Mouse (Mus musculus): ENCODE measurements around the gene Apold1. TPM values are rescaled to one million over a fixed set of nuclear protein-coding genes. Genes with fewer than 3 reads are reported as not detected.

Apold1 gene
- total RNA-seq, 2 experiments from 2014 or later, result 4.0 to 4.8 TPM

DNA sequence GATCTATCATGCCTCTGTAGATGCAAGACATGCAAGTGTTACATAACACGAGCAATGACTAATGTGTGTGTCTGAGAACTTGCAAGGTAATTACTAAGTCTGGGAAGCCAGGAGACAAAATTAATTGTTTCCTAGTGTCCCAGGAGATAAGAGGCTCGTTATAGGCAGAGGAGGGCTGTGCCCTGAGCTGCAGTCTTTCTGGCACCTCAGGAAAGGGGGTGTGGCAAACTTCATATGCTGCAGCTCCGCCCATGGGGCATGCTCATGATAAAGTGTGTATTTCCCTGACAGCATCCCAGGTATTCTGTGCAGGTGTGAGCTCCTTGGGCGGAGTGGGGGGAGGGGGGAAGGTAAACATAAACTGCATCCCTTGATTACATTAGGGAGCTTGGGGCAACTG is 9.4 kb upstream of the Apold1 start:
- DNase-seq (ENCODE audit: low spot score in 2 of 2), result no peak

- no peak for DNase-seq (ENCODE audit: low spot score in 2 of 2)
These were observed 4.9 kb upstream of the Apold1 start for GRCm38 (mm10) chr6:134976628-134977027.

DNA sequence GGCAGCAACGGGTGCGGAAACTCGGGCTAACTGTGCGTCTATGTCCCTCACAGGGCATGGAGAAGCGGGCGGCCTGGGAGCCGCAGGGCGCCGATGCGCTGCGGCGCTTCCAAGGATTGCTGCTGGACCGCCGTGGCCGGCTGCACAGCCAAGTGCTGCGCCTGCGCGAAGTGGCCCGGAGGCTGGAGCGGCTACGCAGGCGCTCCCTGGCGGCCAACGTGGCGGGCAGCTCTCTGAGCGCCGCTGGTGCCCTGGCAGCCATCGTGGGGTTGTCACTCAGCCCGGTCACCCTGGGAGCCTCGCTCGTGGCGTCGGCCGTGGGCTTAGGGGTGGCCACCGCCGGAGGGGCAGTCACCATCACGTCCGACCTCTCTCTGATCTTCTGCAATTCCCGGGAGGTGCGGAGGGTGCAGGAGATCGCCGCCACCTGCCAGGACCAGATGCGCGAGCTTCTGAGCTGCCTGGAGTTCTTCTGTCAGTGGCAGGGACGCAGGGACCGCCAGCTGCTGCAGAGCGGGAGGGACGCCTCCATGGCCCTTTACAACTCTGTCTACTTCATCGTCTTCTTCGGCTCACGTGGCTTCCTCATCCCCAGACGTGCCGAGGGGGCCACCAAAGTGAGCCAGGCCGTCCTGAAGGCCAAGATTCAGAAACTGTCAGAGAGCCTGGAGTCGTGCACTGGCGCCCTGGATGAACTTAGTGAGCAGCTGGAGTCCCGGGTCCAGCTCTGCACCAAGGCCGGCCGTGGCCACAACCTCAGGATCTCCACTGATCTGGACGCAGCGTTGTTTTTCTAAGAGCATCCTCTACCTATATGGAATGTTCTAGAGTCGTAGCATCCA is 2.2 kb downstream of the Apold1 start:
- peak; percentile 87 to 92 for DNase-seq (ENCODE audit: low spot score in 2 of 2)

- DNase-seq (ENCODE audit: low spot score in 2 of 2), result peak; percentile 34
These were observed 3.2 kb downstream of the Apold1 start for GRCm38 (mm10) chr6:134984748-134985147.

DNA sequence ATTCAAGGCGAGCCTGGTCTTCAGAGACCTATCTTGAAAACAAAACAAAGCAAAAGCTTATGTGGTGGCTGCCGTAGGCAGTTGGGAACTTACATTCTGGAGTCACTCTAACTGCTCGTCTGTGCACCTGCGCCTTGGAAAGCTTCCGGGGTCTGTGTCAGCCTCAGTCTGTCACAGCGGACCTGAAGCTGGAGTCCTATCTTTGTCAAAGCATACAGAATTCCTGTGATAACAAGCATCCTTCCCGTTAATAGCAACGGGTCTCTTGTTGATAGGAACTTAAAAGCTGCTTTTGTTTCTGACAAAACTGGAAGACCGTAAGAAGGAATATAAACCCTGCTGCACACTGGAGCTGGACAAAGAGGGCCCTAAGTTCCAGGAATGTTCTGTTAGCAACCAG is 6.9 kb downstream of the Apold1 start:
- no peak for DNase-seq (ENCODE audit: low spot score in 2 of 2)

DNA sequence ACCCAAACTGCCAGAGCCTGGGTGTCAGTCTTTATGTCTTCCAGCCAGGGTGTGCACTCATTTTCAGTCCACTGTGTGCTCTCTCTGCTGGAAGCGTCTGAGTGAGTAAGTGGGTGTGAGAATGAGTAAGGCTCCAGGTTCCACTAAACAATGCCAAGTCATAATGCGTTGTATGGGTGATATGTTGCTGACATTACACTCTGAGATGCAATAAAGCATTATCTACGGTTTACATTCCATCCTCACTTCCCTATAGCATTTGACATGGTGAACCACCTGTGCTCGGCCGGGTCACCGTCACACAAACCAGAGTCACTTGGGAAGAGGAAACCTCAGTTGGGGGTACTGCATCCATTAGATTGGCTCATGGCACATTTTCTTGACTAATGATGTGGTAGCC is 9.2 kb downstream of the Apold1 start:
- DNase-seq (ENCODE audit: low spot score in 2 of 2), result no peak

DNA sequence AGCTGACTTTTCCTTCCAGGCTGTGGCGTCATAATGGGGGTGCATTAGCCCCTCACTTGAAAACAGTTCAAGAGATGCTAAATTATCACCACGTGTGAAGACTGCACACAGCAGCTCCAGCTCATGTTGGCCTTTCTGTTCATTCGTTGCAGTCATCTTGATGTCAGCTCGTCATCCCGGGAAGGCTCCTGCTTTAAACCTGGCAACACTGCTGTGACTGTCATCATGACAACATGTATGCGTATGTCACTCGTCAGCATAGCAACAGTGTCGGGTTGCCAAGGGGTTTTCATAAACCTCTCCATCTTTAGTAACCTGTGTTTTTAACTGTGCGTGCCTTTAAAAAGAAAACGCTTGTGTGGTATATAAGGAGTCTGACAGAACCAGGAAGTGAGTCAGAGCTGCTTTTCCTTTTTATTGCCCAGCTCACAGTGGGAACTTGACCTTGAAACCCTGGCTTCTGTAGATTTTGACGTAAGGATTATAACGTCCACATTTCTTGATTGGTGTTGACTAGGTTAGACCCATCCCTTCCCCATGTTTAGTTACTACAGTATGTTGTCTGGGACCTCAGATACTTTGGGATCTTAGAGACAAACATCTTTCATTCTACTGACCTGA is 12.6 kb downstream of the Apold1 start:
- peak; percentile 34 to 38 for DNase-seq (ENCODE audit: low spot score in 2 of 2)

DNA sequence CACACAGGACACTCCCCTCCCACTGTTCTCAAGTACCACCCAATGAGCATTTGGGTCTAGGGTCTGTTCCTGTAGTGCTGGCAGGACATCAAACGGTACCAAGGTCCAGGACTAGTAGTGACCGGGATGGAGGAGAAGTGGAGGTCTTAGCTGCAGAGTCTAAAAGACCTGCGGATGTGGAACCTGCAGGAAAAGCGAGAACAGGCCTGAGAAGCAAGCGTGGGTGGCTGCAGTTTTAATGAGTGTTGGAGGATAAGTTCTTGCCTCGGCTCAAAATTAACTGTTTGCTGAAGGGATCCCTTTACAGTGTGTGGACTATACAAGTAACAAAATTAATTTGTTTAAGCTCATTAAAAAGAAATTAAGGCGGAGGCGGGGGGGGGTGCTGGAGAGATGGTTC is 13.5 kb downstream of the Apold1 start:
- no peak for DNase-seq (ENCODE audit: low spot score in 2 of 2)

GRCm38 (mm10) chr6:134996918-134997317 is 15.4 kb downstream of the Apold1 start:
- DNase-seq (ENCODE audit: low spot score in 2 of 2), result no peak

- no peak for DNase-seq (ENCODE audit: low spot score in 2 of 2)
These were observed 16.6 kb downstream of the Apold1 start for GRCm38 (mm10) chr6:134998076-134998475.

- DNase-seq (ENCODE audit: low spot score in 2 of 2), result no peak
These were observed 17.3 kb downstream of the Apold1 start for GRCm38 (mm10) chr6:134998781-134999180.

- DNase-seq (ENCODE audit: low spot score in 2 of 2), result no peak
These were observed 18.8 kb downstream of the Apold1 start for GRCm38 (mm10) chr6:135000272-135000671.

DNA sequence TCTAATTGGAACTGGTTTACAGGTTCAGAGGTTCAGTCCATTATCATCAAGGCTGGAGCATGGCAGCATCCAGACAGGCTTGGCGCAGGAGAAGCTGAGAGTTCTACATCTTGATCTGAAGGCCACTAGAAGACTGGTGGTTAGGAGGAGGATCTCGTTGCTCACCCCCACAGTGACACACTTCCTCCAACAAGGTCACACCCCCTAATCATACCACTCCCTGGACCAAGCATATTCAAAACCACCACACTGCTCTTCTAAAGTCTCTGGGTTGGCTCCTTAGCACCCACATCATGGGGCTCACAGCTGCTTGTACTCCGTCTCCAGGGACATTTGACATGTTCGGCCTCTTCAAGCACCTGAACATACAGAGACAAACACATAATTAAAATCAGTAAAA is 20.5 kb downstream of the Apold1 start:
- no peak for DNase-seq (ENCODE audit: low spot score in 2 of 2)

DNA sequence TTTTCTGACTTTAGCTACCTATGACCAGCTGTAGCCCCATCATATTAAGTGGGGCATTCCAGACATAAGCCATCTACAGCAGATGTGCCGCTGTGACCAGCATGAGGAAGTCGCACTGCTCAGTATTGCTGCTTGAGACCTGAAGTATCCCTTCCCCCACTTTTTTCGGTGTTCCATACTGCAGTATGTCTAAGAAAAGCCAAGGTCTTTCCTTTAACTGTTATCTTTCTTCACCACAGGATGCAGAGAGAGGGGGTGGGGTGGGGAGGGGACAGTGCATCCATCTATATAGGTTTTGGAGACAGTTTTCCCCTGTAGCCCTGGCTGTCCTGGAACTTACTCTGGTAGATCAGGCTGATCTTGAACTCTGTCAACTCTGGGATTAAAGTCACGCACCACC is 24.9 kb downstream of the Apold1 start:
- DNase-seq (ENCODE audit: low spot score in 2 of 2), result no peak

- peak; percentile 96 to 97 for DNase-seq (ENCODE audit: low spot score in 2 of 2)
These were observed 29.7 kb downstream of the Apold1 start, which contains the start of gene Ddx47 for GRCm38 (mm10) chr6:135011048-135011733. Ddx47 (plus strand) TSS chr6:135011612.

DNA sequence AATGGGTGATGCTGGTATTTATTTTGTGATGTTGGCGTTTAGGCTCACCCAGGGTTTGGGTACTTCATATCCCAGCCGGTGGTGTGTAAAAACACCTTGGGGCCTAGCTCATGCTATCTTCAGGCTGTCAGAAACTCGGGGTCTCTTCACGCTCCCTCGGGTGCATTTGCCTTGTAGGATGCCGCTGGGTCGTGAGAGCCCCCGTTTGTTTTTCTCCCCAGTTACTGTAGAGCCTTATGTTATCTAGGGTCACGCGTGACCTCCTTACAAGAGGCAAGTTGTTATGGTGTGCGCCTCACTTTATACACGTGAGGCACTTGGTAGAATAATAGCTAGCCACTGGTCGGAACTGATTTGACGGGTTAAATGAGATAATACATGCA is 30.2 kb downstream of the Apold1 start:
- no peak for DNase-seq (ENCODE audit: low spot score in 2 of 2)

DNA sequence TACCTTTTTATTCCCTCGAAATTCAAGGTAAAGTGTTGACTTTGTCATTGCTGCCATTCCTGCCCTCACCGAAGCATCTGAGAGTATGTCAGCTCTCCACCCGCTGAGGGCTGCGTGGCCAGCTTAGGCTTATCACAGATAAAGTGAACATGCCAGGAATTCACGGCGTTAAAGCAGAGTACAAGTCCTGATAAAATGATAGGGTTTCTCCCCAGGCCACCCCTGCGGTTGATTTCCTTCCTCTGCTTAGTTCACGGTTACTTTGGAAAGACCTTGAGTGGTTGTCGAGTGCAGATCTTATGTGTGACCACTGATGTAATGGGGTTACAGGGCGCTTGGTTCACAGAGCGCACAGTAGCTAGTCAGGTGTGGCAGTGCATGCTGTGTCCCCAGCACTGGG is 35.7 kb downstream of the Apold1 start:
- no peak for DNase-seq (ENCODE audit: low spot score in 2 of 2)

DNA sequence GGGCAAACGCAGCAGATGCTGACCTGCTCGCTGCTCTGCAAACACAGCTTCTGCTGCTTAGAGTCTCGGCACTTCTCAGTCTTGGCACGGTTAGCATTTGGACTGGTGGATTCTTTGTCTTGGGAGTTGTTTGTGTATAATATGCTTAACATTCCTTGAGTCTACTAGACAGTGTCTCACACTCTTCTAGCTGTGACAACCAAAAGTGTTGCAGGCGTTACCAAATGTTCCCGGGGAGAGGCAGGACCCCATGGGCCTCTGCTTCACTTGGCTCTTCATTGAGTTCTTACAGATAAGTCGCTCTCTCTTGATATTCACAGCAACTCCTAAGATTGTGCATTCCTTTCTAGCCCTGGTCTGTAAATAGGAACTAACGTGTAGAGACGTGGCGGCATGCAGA is 38.0 kb downstream of the Apold1 start:
- no peak for DNase-seq (ENCODE audit: low spot score in 2 of 2)

DNA sequence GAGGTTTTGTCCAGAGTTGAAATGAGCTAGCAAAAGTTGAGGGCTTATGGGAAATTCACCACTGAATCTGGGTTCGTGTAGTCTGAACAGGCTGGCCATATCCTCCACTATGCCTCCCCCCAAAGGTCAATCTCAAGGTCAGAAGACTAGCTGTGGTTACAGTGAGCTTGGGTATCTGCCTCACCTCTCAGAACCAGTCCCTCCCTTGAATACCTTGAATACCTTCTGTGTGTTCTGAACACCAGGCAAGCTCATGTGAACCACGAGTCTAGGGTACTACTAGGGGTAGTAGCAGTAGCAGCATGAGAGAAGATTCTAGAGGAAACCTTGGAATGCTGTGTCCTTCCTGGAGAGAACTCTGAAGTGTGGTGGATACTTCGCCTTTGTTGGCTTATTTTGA is 40.1 kb downstream of the Apold1 start:
- DNase-seq (ENCODE audit: low spot score in 2 of 2), result no peak

DNA sequence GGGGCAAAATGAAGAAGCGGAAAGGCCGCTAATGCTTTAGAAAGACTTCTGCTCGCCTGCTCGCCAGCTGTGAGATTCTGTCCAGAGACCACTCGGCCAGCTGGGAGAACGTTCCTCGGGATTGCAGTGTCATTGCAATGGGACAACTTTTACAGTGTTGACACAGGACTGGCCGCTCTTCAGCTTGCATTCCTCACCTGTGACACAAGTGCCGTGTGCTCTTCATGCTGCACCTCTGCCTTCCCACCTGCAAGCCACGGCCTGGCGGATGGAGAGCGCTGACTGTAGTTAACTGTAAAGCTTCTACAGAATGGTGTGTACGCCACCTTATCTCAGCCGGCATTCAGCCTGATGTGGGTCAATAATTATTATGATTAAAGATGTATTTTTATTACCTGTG is 41.9 kb downstream of the Apold1 start:
- DNase-seq (ENCODE audit: low spot score in 2 of 2), result no peak

DNA sequence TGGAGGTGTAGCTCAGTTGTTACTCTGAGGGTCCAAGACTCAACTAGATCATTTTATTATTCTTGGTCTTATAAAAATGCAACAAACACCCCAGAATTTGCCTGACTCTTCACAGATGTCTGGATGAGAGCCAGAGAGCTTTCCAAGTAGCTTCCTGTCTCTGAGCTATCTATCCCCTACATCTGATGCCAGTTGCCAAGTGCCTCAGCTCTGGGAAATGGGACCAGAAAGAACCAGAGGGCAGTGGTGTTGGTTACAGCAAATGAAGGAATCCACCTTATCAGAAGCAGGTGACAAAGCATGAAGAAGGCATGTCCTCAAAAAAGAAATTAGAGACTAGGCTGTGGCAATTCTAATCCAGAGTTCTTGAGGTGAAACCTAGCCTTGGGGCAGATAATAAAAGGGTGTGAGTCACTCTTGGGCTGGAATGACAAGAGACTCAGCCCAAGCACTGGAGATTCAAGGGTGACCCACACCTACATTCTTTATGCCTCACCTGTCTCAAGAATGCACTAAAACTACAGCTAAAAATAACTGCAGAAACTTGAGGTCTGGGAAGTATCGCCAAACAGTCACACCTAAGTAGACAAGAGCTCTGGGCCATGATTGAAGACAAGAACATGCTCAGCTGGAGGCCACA is 43.4 kb downstream of the Apold1 start:
- DNase-seq (ENCODE audit: low spot score in 2 of 2), result no peak

- peak in 1 of 2 experiments; percentile 32 for DNase-seq (ENCODE audit: low spot score in 2 of 2)
These were observed 44.7 kb downstream of the Apold1 start for GRCm38 (mm10) chr6:135026232-135026631.
